Mouse (Mus musculus): ENCODE measurements around the gene Mrps27.

- no peak for TF ChIP-seq CTCF (IDR thresholded peaks at IDR 0.05; ENCODE audit: insufficient read depth, low read length)
- TF ChIP-seq POLR2A (IDR thresholded peaks at IDR 0.05; ENCODE audit: borderline replicate concordance, extremely low read depth, low read depth, low read length): no peak
These were observed 50.9 kb downstream of the Mrps27 start for GRCm38 (mm10) chr13:99395531-99395930.

Measured in lung, adult 2 months (tissue).